Mouse (Mus musculus) small intestine, adult 2 months (tissue): ENCODE measurements at regions not wholly inside any gene's neighbourhood (a gene's known extent, or its start where the extent isn't known, plus 50 kb on each side); places are given as distances from the start of the nearest gene placed in this dataset.

Experiments used
- CTCF ChIP-seq: fragments of 200-500 bp; IDR thresholded peaks from 2 replicates; pipeline ENCODE4 v1.5.1; 2012; ENCODE audit warnings: low read depth, mild to moderate bottlenecking, control low read depth, inconsistent platforms, low read length, moderate library complexity, mixed read lengths; ENCODE audit not compliant: insufficient replicate concordance, insufficient read length; ENCODE audit errors: extremely low read depth
- POLR2A ChIP-seq: fragments of 200-500 bp; IDR thresholded peaks from 2 replicates; pipeline ENCODE4 v1.6.1; 2012; ENCODE audit warnings: low read depth, mild to moderate bottlenecking, control low read depth, inconsistent platforms, low read length, moderate library complexity

- TF ChIP-seq POLR2A (no peak), CTCF (no peak)
Observed at GRCm38 (mm10) chr6:93327930-93328329, 384.6 kb upstream of the Adamts9 start.
